Mouse (Mus musculus): Measurements from ENCODE around the gene Tbx1.

Gene Tbx1

GRCm38 (mm10) chr16:18583673-18584357 is 6.7 kb downstream of the Tbx1 start:
- Histone ChIP-seq H3K27me3 (ENCODE audit: insufficient read depth, low read length) (peaks cover 96% of the 10 kb centered on the region), H3K4me3 (replicated peaks; ENCODE audit: low read length) (no peak overlapping the region), H3K4me1 (replicated peaks; ENCODE audit: low read depth, low read length) (peaks cover 36% of the 10 kb centered on the region), H3K36me3 (ENCODE audit: insufficient read depth, low read length) (no peaks in the 10 kb centered on the region), H3K9me3 (ENCODE audit: low read length) (no peaks in the 10 kb centered on the region)
- TF ChIP-seq CTCF (conservative IDR thresholded peaks at IDR 0.05; ENCODE audit: low read length): no peak
- TF ChIP-seq POU5F1 (IDR thresholded peaks at IDR 0.05; ENCODE audit: borderline replicate concordance, low read length): no peak
- TF ChIP-seq NANOG (IDR thresholded peaks at IDR 0.05; ENCODE audit: borderline replicate concordance, low read length): no peak

GRCm38 (mm10) chr16:18583169-18583568 is 7.3 kb downstream of the Tbx1 start:
- TF ChIP-seq CTCF (conservative IDR thresholded peaks at IDR 0.05; ENCODE audit: low read length): no peak
- TF ChIP-seq NANOG (IDR thresholded peaks at IDR 0.05; ENCODE audit: borderline replicate concordance, low read length): no peak
- no peak for TF ChIP-seq POU5F1 (IDR thresholded peaks at IDR 0.05; ENCODE audit: borderline replicate concordance, low read length)
- Histone ChIP-seq H3K4me1 (replicated peaks; ENCODE audit: low read depth, low read length) (peaks cover 31% of the 10 kb centered on the region), H3K27me3 (ENCODE audit: insufficient read depth, low read length) (peaks cover 95% of the 10 kb centered on the region), H3K4me3 (replicated peaks; ENCODE audit: low read length) (peak overlapping the region; percentile 73), H3K9me3 (ENCODE audit: low read length) (no peaks in the 10 kb centered on the region), H3K36me3 (ENCODE audit: insufficient read depth, low read length) (no peaks in the 10 kb centered on the region)

GRCm38 (mm10) chr16:18582426-18583148 is 7.9 kb downstream of the Tbx1 start:
- no peaks in the 10 kb centered on the region for H3K36me3 ChIP-seq (ENCODE audit: insufficient read depth, low read length)
- H3K4me3 ChIP-seq (replicated peaks; ENCODE audit: low read length): peak overlapping the region; percentile 73
- no peak for TF ChIP-seq NANOG (IDR thresholded peaks at IDR 0.05; ENCODE audit: borderline replicate concordance, low read length)
- TF ChIP-seq CTCF (conservative IDR thresholded peaks at IDR 0.05; ENCODE audit: low read length): no peak
- TF ChIP-seq POU5F1 (IDR thresholded peaks at IDR 0.05; ENCODE audit: borderline replicate concordance, low read length): no peak
- H3K4me1 ChIP-seq (replicated peaks; ENCODE audit: low read depth, low read length): peaks cover 28% of the 10 kb centered on the region
- H3K9me3 ChIP-seq (ENCODE audit: low read length): no peaks in the 10 kb centered on the region
- H3K27me3 ChIP-seq (ENCODE audit: insufficient read depth, low read length): peaks cover 95% of the 10 kb centered on the region

- peaks cover 23% of the 10 kb centered on the region for H3K4me1 ChIP-seq (replicated peaks; ENCODE audit: low read depth, low read length)
- H3K36me3 ChIP-seq (ENCODE audit: insufficient read depth, low read length): no peaks in the 10 kb centered on the region
- H3K9me3 ChIP-seq (ENCODE audit: low read length): no peaks in the 10 kb centered on the region
- H3K4me3 ChIP-seq (replicated peaks; ENCODE audit: low read length): peak overlapping the region; percentile 73
- peaks cover 96% of the 10 kb centered on the region for H3K27me3 ChIP-seq (ENCODE audit: insufficient read depth, low read length)
- TF ChIP-seq POU5F1 (IDR thresholded peaks at IDR 0.05; ENCODE audit: borderline replicate concordance, low read length) (no peak), NANOG (IDR thresholded peaks at IDR 0.05; ENCODE audit: borderline replicate concordance, low read length) (no peak), CTCF (conservative IDR thresholded peaks at IDR 0.05; ENCODE audit: low read length) (no peak)
Observed at GRCm38 (mm10) chr16:18581623-18582205, 8.8 kb downstream of the Tbx1 start.

- H3K4me3 ChIP-seq (replicated peaks; ENCODE audit: low read length): peak overlapping the region; percentile 73
- no peak for TF ChIP-seq NANOG (IDR thresholded peaks at IDR 0.05; ENCODE audit: borderline replicate concordance, low read length)
- no peak for TF ChIP-seq CTCF (conservative IDR thresholded peaks at IDR 0.05; ENCODE audit: low read length)
- no peak for TF ChIP-seq POU5F1 (IDR thresholded peaks at IDR 0.05; ENCODE audit: borderline replicate concordance, low read length)
- H3K4me1 ChIP-seq (replicated peaks; ENCODE audit: low read depth, low read length): peaks cover 20% of the 10 kb centered on the region
- peaks cover 95% of the 10 kb centered on the region for H3K27me3 ChIP-seq (ENCODE audit: insufficient read depth, low read length)
- H3K9me3 ChIP-seq (ENCODE audit: low read length): no peaks in the 10 kb centered on the region
- no peaks in the 10 kb centered on the region for H3K36me3 ChIP-seq (ENCODE audit: insufficient read depth, low read length)
Observed at GRCm38 (mm10) chr16:18581050-18581622, 9.3 kb downstream of the Tbx1 start.

GRCm38 (mm10) chr16:18580389-18580788 is 10.1 kb downstream of the Tbx1 start:
- Histone ChIP-seq H3K4me1 (replicated peaks; ENCODE audit: low read depth, low read length) (peaks cover 14% of the 10 kb centered on the region), H3K9me3 (ENCODE audit: low read length) (no peaks in the 10 kb centered on the region), H3K27me3 (ENCODE audit: insufficient read depth, low read length) (peaks cover 93% of the 10 kb centered on the region), H3K36me3 (ENCODE audit: insufficient read depth, low read length) (no peaks in the 10 kb centered on the region), H3K4me3 (replicated peaks; ENCODE audit: low read length) (no peak overlapping the region)
- TF ChIP-seq CTCF (conservative IDR thresholded peaks at IDR 0.05; ENCODE audit: low read length) (no peak), NANOG (IDR thresholded peaks at IDR 0.05; ENCODE audit: borderline replicate concordance, low read length) (no peak), POU5F1 (IDR thresholded peaks at IDR 0.05; ENCODE audit: borderline replicate concordance, low read length) (no peak)

GRCm38 (mm10) chr16:18577599-18578160 is 12.8 kb downstream of the Tbx1 start:
- H3K4me3 ChIP-seq (replicated peaks; ENCODE audit: low read length): no peak overlapping the region
- TF ChIP-seq CTCF (conservative IDR thresholded peaks at IDR 0.05; ENCODE audit: low read length) (no peak), POU5F1 (IDR thresholded peaks at IDR 0.05; ENCODE audit: borderline replicate concordance, low read length) (no peak), NANOG (IDR thresholded peaks at IDR 0.05; ENCODE audit: borderline replicate concordance, low read length) (no peak)
- H3K27me3 ChIP-seq (ENCODE audit: insufficient read depth, low read length): peaks cover 75% of the 10 kb centered on the region
- peaks cover 9% of the 10 kb centered on the region for H3K4me1 ChIP-seq (replicated peaks; ENCODE audit: low read depth, low read length)
- H3K36me3 ChIP-seq (ENCODE audit: insufficient read depth, low read length): no peaks in the 10 kb centered on the region
- no peaks in the 10 kb centered on the region for H3K9me3 ChIP-seq (ENCODE audit: low read length)

GRCm38 (mm10) chr16:18577071-18577470 is 13.4 kb downstream of the Tbx1 start:
- Histone ChIP-seq H3K4me1 (replicated peaks; ENCODE audit: low read depth, low read length) (peaks cover 8% of the 10 kb centered on the region), H3K36me3 (ENCODE audit: insufficient read depth, low read length) (no peaks in the 10 kb centered on the region), H3K4me3 (replicated peaks; ENCODE audit: low read length) (no peak overlapping the region), H3K9me3 (ENCODE audit: low read length) (no peaks in the 10 kb centered on the region), H3K27me3 (ENCODE audit: insufficient read depth, low read length) (peaks cover 69% of the 10 kb centered on the region)
- TF ChIP-seq POU5F1 (IDR thresholded peaks at IDR 0.05; ENCODE audit: borderline replicate concordance, low read length): no peak
- TF ChIP-seq NANOG (IDR thresholded peaks at IDR 0.05; ENCODE audit: borderline replicate concordance, low read length): no peak
- TF ChIP-seq CTCF (conservative IDR thresholded peaks at IDR 0.05; ENCODE audit: low read length): no peak

All from E14TG2a.4 (cell line).